Mouse (Mus musculus): Measurements from ENCODE around the gene Mccc1.

Gene Mccc1

DNA sequence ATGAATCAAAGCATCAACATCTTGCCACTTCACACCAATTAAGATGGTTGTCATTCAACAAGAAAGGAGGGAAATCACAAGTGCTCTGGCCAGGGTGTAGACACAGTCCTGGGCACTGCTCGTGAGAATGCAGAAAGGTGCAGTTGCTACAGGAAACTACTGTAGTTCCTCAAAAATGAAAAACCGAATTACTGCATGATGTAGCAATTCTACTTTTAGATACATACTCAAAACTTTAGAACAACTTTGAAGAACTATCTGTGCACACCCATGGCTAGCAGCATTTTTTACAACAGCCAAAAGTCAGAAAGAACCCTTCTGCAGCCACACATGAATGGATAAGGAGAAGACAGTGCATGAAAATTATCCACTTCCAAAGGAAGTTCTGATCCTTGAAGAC, 34.0 kb downstream of the Mccc1 start:
- in situ Hi-C loops (cut with MboI), result no loop called here

DNA sequence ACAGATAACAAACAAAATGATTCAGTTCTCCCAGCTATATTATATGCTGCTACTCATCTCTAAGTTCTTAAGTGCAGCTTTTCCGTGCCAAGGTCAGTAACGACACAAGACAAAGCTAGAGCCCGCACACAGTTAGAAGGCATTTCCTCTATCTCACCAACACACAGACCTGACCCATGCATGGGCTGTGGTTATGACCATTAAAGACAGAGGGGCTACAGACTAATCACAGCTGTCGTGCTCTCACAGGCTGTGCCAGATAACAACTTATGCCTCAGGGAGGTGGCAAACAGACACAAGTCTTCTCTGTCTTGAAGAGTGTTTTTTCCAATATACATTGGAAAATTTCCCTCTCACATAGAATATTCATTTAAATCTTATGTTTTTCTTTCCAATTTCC, 35.5 kb downstream of the Mccc1 start:
- in situ Hi-C loops (cut with MboI), result no loop called here

DNA sequence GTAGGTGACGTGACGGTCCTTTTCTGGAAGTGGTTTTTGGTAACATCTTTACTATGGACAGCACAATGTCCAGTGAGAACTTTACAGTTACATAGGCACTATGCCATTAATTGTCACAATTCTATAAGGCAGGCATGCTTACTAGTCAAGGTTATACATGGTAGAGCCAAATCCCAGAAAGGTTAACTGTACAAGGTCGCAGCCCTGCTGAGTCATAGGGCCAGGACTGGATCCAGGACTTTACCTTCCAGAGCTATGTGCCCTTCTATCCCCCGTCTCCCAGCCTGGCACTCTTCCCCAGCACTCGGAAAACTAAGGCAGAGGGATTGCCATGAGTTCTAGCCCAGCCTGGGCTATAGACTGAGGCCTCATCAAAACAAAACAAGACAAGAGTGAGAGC, 36.6 kb downstream of the Mccc1 start:
- in situ Hi-C loops (cut with MboI), result no loop called here

DNA sequence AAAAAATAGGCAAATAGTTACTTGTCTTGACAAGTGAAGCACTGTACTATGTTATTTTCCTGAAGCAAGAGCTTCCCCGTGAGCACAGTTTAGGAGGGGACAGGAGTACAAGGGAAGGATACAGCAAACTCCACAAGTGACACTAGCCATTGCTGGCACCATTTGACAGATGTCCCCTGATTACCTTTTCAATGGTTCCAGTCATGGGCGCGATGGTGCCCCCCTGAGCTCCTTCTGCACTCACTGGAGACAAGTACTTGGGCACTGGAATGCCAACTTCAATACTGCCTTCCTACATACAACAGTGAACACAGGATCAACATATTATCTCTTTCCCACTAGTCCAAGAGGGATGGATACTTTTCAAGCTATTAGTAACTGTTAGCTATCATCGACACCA, 37.1 kb downstream of the Mccc1 start:
- in situ Hi-C loops (cut with MboI), result no loop called here

DNA sequence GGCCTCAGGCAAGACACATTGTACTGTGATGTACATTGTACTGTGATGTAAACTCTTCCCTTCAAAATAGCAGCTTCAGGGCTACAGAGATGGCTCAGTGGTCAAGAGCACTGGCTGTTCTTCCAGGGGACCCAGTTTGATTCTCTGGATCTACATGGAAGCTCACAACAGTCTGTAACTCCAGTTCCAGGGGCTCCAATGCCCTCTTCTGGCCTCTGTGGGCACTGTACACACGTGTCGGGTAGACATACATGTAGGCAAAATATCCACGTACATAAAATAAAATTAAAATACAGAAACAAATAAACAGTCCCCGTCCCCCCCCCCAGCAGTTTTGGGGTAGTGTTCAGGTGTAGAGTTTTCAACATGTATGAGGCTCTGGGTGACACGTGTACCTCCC, 37.5 kb downstream of the Mccc1 start:
- in situ Hi-C loops (cut with MboI), result no loop called here

DNA sequence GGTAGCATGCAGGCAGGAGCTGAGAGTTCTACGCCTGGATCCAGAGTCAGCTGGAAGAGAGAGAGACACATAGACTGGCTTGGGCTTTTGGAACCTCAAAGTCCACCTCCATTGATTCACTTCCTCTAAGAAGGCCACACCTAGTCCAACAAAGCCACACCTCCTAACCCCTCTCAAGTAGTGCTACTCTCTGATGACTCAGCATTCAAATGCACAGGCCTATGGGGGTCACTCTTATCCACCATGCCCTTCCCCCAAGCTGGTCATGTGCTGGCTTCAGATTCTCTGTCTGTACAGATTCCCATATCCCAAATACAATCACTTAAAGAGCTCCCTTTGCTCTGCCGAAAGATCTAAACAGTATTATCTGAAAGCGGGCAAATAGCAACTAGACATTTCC, 43.2 kb downstream of the Mccc1 start:
- in situ Hi-C loops (cut with MboI), result no loop called here

DNA sequence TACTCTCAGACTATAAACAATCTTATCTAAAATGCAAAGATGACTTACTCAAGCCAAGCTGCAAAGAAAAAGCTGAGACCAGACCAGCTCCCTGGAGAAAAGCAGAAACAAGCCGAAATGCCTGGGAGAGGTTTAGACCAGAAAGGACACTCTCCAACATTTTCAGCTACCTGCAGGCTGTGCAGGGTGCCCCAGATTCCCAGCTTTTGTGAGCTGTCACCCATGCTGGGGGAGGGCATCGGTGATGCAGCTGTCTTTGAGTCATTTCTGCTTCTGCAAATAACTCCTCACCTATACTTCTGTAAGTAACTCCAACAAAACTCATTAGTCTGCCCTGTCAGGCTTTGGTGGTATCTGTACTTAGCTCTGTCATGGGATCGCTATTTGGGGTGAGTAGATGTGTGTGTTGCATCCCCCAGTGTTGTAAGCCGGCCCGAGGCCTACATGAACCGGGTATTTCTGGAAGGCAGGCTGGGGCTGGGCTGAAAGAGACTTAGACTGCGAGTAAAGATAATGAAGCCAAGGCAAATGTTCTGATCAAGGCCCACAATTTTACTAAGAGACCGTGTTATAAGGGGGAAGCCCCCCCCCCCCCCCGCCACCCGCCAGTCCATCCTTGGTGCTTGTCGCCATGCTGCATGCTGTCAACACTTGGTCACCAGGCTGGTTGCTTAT, 45.4 kb downstream of the Mccc1 start:
- in situ Hi-C loops (cut with MboI), result no loop called here

DNA sequence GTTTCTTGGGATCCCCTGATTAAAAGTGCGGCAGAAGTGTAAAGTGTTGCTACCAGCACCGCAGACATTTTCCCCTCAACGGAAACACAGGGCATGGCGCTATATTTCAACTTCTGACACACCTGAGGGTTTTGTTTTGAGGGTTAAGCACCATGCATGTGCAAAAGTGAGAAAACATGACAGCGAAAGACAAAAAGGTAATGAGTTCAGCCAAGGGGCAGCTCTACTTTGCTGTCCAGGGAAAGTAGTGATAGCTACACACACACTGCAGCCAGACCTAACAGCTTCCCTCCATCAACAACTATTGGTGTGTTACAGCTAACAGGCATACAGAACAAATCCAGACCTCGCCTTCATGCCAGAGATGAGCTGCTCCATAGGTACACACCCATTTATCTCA, 46.7 kb downstream of the Mccc1 start:
- in situ Hi-C loops (cut with MboI), result no loop called here

DNA sequence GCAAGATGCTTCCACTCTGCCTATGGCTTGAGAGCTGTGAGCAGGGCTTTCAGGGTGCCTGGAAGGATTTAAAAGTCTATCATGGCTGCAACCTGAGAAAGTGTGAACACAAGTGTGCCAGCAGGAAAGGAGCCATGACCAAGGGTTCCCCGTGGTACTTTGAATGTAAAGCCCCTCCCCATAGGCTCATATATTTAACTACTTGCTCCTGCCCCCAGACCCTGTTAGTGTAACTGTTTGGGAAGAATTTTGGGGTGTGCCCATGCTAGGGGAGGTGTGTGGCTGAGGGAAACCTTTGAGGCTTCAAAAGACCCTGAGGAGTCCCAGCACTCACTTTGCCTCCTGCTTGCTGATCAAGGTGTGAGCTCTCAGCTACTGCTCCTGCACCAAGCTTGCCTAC, 47.3 kb downstream of the Mccc1 start:
- in situ Hi-C loops (cut with MboI), result no loop called here

DNA sequence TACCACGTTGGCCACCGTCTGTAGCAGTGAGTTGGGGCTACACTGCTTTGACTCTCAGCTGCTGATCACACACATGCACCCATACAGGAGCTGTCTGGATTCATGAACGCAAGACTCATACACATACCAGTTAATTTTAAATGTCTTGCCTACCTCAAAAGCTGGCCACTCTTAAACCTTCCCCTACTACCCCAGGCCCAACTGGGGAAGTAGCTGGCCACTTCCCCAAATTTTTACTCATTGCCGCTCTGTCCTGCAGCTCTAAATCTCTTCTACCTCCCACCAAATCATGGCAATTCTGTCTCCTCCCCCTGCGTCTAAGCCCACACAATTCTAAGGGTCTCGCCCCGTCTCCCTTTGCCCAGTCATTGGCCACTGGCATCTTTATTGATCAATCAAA, 52.3 kb downstream of the Mccc1 start:
- in situ Hi-C loops (cut with MboI), result no loop called here

DNA sequence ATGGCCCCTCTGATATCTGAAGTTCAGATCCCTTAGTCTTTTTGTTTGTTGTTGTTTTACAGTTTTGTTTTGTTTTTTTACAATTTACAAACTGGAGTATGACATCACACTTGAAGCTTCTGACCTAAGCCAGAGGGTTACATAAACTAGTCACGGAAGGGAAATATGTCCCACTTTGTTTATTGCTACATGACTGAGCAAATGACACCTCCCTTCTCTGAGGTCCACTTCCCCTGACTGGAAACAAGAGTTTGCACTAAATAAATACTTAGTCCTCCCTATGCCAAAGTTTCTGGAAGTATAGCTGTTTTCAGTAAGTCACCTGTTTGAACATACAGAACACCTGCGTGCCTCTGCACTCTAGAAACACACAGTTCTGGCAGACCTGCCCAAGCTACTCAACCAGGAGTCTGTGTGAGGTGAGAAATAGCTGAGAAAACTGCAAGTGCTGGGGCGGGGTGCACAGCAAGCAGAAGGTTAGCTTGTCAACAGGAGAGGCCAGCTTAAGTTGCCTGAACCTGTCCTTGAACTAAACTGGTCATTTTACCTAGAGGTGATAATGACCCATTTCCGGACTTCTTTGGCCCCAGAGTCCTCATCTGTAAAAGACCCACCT, 59.9 kb downstream of the Mccc1 start:
- in situ Hi-C loops (cut with MboI), result no loop called here

DNA sequence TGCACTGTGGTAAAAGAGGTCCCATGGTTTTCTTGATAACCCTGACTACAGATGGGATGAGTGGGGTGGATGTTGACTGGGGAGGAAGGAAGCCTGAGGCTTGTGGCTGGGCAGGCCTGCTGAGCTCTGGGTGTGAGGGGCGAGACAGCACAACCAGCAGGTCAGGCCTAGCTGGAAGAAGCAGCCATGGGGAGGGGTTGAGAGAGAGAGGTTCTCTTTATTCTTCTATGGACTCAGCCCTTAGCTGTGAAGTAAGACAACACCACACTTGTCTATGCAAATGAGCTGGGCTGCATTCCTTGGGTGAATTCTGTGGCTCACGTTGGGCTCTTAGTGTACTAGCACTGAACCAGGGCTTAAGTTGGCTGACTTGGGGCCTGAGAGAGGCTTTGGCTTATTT, 60.4 kb downstream of the Mccc1 start:
- in situ Hi-C loops (cut with MboI), result no loop called here

DNA sequence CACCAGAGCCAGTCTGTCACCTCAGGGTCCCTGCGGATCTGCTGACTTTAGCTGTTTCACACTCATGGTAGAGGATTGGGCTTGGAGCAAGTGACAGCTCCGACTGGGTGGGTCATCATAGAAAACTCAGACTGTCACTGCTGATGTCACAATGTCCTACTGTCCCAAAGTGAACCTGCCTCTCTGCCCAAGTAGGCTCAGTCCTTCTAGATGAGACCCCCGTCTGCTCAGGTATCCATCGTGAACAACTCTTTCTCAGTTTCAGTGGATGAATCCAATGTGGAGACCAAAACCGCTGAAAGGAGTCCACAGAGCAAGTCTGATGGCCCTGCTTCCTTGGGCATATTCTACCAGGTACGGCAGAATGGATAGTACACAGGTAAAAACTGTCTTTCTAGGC, 63.1 kb downstream of the Mccc1 start, which contains the start of gene Dcun1d1:
Gene Dcun1d1, minus strand, starts transcription at position 101 of the 400 bp plus-strand sequence.
- in situ Hi-C loops (cut with MboI), result no loop called here

DNA sequence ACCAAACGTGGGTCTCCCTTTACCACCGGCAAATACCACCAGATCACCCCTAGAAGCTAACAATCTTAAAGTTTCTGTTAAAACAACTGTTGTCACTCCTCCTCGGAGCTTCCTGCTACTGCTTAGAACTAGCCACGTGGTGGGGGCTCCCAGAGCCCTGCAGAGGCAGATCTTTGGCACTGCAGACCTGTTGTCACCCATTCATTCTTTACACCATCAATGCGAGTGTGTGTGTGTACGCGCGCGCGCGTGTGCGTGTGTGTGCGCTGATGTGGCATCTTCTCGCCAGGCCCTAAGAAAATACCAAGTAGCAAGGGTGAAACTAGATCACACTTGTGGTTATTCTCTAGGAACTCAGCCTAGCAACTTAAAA, 67.1 kb downstream of the Mccc1 start:
- in situ Hi-C loops (cut with MboI), result no loop called here

DNA sequence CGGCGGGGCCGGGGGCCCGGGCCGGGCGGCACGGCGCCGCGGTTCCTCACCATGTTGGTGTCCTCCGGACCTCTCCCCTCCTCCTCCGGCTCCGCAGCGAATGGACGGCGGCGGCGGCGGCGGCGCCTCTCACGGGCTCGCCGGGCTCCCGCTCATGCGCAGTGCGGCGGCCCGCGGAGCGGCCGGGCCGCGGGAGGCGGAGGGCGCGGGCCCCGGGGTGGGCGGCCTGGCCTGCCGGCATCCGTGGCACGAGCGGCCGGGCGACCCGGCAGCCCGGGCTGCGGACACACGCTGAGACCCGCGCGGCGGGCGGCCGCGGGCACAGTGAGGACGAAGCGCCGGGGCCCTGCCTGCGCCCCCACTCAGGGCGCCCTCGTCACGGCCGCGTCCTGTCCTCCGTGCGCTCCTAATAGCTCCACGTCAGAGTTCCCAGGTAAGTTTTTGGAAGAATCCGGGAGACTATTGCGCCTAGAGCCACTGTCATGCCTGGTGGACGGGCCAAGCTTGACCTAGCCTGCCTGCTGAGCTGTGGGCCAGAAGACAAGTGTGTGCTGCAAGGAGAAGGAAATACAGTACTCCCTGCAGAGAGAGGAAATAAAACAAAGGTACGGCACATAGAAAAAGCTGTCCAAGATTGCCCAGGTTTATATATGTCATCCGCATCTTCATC, 67.6 kb downstream of the Mccc1 start:
- in situ Hi-C loops (cut with MboI), result no loop called here

DNA sequence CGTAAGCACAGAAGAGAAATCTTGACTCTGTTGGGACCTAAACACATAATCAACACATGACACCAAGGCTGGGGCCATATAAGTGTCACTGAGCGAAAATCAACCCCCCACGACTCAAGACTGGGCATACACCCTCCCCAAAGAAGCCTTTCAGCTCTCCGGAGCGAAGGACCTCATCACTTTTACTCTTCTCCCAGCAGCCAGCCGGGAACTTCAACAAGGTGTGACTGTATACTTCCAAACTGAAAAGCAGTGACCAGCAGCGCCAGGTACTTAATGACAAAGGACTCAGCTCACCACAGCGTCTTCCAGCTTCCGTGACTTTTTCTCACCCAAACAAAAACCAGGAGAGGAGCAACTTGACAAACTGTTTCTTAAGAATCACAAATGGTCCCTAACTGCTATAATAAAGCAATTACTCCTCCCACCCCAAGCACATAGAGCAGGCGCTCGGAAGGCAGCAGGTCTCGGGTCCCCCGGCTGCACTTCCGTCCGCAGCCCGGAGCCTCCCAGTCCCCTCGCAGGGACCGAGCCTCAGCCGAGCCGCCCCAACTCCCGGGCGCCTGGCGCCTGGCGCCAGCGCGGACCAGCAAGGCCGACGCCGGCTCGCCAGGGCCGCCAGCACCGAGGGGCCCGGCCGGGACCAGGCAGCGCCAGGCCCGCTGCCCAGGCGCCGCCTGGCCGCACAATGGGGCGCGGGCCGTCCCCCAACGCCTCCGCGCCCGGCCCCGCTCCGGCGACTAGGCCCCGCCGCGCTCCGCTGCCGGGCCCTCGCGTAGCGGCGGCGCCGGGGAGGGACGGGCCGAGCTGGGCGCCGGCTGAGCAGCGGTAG, 68.4 kb downstream of the Mccc1 start:
- in situ Hi-C loops (cut with MboI), result no loop called here

DNA sequence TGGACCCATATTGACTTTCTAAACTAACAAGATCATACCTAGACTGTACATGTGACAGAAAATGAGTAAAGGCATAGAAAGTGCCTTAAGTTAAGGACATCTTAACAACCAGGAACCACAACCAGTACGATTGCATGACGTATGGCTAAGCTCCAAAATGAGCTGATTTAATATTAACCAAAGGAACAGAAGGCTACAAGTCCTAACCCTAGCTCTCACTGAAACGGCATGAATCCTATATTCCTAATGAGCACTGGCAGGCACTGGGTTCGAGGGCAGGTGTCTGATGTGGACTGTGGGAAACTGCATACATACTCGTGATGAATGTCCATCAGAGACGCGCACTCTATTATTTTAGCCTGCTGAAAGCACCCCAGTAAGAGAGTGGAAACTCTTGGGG, 69.1 kb downstream of the Mccc1 start:
- in situ Hi-C loops (cut with MboI), result no loop called here

DNA sequence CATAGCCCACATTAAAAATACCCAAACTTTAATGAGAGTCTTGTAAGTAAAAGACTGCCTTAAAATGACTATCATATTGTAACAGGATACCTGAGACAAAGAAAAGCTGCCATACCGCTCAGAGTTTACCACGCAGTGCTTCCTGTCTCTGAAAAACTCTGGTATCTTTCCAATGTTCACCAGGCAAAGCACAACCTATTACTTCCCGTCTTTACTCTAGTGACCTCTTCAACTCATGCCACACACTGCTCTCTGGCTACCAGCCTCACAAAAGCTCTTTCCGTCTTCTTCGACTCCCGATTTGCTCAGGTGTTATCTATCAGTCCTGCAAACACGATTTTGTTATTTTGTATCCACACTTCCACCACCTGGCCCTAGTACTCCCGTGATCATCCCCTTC, 70.6 kb downstream of the Mccc1 start:
- in situ Hi-C loops (cut with MboI), result no loop called here

DNA sequence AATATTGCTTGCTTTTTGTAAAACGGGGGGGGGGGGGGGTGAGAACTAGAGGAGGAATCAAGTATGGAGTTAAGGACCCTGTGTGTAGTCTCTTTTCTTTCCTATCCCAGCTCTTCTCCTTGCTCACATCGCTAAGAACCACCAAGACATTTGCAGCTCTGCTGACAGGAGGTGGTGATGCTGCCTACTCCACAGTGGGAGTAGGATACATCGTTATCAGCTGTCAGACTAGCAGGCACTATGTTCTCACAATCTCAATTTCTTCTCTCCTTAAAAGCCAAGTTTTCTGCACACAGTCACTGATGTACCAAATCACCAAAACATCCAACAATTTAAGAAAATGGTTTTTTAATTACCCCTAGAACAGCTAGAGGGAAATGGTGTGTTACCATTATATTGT, 71.1 kb downstream of the Mccc1 start:
- in situ Hi-C loops (cut with MboI), result no loop called here

DNA sequence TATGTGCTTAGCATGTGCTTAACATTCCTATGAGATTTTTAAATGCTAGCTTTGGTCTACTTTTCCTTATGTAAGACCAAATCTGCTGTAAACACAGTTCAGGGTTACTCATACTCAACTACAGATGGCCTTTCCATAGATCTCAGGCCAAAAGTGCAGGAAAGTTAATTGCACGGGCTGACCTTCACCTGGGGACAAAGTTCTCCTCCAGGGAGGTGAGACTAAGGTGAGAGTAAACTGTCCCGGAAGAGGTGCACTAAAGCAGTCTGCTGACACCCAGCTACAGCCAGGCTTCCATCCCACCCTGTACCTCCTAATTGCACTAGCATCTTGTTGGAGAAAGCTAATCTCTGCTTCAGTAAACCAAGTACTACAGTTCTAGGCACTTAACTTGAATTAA, 74.6 kb downstream of the Mccc1 start:
- in situ Hi-C loops (cut with MboI), result no loop called here

DNA sequence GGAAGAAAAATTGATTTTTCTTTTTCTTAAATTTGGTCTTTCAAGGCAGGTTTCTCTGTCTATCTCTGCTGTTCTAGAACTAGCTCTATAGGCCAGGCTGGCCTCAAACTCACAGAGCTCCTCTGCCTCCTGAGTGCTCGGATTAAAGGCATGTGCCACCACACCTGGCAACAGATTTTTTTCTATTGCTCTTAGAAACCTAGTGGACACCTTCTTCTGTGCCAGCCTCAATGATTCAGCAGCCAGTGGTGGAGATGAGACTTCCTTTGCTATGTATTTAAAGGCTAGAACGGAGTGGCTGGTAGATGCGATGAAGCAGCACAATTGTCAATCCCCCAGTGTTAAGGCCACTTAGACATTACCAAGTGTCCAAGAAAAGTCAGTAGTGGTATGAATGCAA, 76.5 kb downstream of the Mccc1 start:
- in situ Hi-C loops (cut with MboI), result no loop called here

DNA sequence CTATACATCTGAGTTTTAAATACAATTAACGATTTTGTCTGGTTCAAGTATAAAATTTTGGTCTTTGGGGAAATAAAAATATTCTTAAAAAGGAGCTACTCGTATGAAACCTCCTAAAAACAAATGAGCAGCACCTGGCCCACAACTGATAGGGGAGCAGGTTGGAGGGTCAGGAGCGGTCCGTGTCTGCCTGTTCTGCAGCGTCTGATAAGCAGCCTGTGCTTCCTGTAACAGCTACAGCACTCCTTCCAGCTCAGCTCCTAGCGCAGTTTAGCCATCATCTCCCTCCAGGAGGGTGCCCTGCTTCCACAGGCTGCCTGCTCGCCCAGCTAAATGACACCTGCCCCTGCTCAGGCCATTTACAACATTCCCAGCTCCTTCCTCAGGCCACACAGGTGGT, 77.0 kb downstream of the Mccc1 start:
- in situ Hi-C loops (cut with MboI), result no loop called here

DNA sequence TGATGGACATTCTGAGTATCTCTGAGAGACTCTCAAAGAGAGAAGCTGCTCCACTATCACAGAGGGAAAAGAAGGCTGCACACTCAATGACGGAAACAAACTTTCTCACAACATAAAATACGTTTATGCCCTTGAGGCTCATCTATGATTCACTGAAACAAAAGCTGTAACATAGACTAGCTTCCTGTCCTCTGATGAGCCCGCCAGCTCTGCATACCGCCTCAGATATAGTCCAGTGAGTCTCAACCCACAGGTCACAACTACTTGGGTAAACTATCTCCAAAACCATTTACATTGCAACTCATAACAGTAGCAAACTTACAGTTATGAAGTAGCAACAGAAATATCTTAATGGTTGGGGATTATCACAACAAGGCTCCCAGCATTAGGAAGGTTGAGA, 78.0 kb downstream of the Mccc1 start:
- in situ Hi-C loops (cut with MboI), result no loop called here

All from mature B cell (primary cell).